Mouse (Mus musculus) left cerebral cortex, postnatal 36 days (tissue): ENCODE results near the gene Bcl9. TPM values are rescaled to one million over a fixed set of nuclear protein-coding genes. Genes with fewer than 3 reads are reported as not detected.

Experiments
- DNase-seq, 2 experiments: peaks; one replicate each; pipeline ENCODE4 v3.0.0; 2021 to 2022; ENCODE audit warnings: low spot score in 2 of 2, mixed read lengths in 1 of 2
- intact Hi-C: fragments of 180-260 bp; cut with DNase I; formaldehyde crosslinking; loops from one replicate; pipeline ENCODE4 v1.15.1; 2025
- total RNA-seq, 2 experiments: library from RNA; stranded (reverse); gene quantifications; 2 replicates each; pipeline ENCODE4 v1.2.3; 2021

Bcl9 gene
- total RNA-seq, 2 experiments from 2014 or later, result 42.2 to 53.0 TPM

DNA sequence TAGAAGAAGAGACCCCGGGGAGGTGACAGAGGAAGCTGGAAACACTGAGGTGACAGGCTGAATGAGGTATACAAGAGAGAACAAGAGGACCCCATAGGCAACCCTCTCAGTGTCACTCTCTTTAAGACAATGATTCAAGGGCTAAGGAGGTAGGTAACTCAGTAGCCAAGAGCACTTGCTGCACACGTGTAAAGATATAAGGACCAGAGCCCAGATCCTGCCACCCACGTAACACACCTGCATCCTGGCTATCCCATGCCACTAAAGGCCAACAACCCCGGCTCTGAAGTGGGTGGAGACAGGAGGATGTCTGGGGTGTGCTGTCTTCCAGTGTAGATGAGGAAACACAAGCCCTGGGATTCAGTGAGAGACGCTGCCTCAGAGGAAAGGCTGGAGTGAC lies 58.4 kb downstream of the Bcl9 start:
- no peak for DNase-seq
- intact Hi-C loops, result no loop called here

DNA sequence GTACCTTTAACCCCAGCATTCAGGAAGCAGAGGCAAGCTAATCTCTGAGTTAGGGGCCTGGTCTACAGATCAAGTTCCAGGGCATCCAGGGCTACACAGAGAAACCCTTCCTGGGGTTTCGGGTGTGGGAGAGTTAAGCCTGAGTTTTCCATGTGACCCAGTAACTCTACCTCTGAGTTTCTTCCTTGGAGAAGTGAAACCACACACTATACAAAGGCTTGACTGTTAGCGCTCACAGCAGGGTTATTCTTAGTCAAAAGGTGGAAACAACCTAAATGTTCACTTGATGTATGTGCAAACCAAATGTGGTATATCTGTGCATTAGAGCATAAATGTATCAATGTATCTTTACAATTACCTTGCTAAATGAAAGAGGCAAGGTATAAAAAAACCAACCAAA lies 59.2 kb downstream of the Bcl9 start:
- intact Hi-C loops, result no loop called here

GRCm38 (mm10) chr3:97237403-97237802 lies 60.3 kb downstream of the Bcl9 start:
- no peak for DNase-seq
- intact Hi-C loops, result no loop called here

More for the DNA sequence above, 59.2 kb downstream of the Bcl9 start:
- no peak for DNase-seq

DNA sequence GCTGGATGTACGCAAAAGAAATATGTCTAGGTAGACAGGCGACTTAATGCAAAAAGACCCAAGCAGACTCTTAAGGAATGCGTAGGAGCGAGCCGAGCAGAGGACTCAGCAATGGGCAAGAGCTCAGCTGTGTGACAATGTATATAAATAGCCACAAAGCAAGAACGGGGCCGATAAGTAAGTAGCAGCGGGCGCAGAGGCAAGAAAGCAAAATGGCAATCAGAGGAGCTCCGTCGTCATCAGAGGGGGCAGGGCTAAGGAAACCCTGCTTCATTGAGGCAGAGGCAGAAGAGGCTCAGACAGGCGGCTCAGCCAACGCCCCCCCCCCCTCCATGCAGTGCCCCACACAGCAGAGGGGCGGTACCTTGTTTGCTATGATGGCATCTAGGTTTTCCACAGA lies 62.9 kb downstream of the Bcl9 start:
- peak; percentile 43 to 51 for DNase-seq
- intact Hi-C loops, result no loop called here

GRCm38 (mm10) chr3:97232328-97232727 lies 65.4 kb downstream of the Bcl9 start:
- no peak for DNase-seq
- intact Hi-C loops, result no loop called here

DNA sequence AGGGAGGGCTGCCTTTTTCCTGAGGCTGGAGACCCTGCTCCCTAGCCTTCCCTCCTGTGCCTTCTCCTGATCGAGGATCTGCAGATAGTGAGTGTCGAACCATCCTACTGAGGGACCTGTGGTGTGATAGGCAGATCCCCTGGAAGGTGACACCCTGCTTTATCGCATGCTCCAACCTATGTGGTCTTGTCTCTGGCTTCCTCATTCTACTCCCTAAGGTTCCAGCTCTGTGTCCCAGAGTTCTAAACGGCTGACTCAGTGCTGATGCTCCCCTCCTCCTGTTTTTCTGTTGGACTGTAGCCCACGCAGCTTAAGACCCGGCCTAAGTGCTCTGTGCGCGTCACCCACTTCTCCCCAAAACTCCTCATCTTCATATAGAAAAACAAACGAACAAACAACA lies 65.9 kb downstream of the Bcl9 start:
- intact Hi-C loops, result no loop called here
- DNase-seq, result no peak

DNA sequence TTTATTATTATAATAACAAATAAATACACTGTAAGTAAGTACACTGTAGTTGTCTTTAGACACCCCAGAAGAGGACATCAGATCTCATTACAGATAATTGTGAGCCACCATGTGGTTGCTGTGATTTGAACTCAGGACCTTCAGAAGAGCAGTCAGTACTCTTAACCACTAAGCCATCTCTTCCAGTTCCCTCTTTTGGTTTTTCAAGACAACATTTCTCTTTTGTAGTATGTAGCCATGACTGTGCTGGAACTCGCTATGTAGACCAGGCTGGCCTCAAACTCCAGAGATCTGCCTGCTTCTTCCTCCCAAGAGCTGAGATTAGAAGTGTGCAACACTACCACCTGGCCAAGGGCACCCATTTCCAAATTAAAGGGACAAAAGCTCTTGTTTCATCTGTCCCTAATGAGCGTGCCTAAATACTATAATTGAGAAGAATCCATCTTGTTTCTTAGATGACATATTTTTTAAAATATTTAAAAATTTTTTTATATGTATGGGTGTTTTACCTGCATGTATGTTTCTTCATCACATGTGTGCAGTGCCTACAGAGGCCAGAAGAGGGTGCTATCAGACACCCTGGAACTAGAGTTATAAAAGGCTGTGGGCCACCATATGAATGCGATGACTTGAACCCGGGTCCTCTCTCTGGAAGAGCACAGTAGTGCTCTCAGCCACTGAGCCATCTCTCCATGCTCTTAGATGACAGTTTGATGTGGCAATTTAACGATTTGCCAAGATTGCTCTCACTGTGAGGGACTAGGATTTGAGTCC lies 66.9 kb downstream of the Bcl9 start:
- no peak for DNase-seq
- intact Hi-C loops, result no loop called here

DNA sequence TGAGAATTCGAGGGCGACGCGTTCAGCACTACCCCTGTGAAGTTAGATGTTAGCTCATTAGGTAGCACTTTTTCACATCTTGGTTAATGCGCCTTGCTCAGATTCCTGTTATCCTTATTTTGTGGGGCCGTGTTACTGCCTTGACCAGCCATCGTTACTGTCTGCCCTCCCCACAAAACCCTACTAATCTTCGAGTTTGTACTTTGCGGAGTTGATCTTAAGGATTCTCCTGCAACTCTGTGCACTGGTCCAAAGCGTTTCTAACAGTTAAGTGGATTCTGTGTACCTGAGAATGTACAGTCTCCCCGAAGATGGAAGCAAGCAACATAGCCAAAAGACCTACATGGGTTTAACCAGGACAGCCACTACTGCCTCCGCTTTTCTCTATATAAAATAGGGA lies 69.3 kb downstream of the Bcl9 start:
- DNase-seq, result no peak
- intact Hi-C loops, result loop anchor here (5.0 to 10.0 kb wide), 2 partner anchors 84 to 426 kb away; partner anchors contain the start of gene Prkab2

DNA sequence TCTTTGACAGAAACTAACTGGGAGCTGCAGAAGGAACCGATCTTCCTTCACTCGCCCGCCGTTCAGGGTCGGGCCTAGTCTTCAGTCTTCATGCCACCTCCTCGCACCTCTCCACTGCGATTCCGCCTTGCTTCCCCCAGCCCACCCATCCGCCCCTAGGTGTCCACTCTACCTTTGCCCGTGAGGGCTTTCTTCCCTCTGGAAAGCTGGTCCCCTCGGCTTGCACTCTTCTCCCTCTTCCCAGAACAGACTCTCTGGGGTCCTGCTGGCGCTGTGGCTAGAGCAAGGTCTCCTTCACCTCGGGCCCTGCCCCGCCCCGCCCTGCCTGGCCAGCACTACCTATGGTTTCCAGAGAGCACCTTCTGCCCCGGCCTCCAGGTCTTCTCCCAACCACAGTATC lies 69.7 kb downstream of the Bcl9 start:
- intact Hi-C loops, result loop anchor here (5.0 to 10.0 kb wide), 2 partner anchors 84 to 427 kb away; partner anchors contain the start of gene Prkab2
- no peak for DNase-seq

GRCm38 (mm10) chr3:97227259-97228005 lies 70.3 kb downstream of the Bcl9 start:
- peak; percentile 92 to 93 for DNase-seq
- intact Hi-C loops, result loop anchor here (1.0 to 10.0 kb wide), 3 partner anchors 70 to 427 kb away; partner anchors contain the start of genes Bcl9 and Prkab2

- intact Hi-C loops, result loop anchor here (1.0 to 10.0 kb wide), 3 partner anchors 71 to 428 kb away; partner anchors contain the start of genes Bcl9 and Prkab2
- no peak for DNase-seq
Measured at GRCm38 (mm10) chr3:97226719-97227118, 71.0 kb downstream of the Bcl9 start.

- intact Hi-C loops, result loop anchor here (5.0 to 10.0 kb wide), 2 partner anchors 87 to 430 kb away; partner anchors contain the start of gene Prkab2
- DNase-seq, result no peak
Measured at GRCm38 (mm10) chr3:97225231-97225630, 72.5 kb downstream of the Bcl9 start.

DNA sequence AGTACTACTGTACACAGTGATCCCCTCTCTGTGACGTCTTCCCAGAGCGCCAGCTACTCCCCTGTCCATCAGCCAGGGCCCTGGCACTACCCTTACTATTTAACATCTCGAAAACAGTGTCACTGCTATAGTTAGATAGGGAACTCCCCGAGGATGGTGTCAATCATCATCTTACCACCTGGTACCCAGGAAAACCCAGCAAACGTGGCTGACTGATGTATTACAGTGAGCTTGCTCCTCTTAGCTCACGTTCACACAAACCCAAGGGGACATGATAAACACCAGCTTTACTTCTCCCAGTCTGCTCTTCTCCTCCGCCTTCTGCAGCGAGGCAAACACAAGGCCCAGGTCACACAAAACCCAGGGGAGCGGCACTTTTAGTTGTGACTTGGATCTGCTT lies 74.5 kb downstream of the Bcl9 start:
- DNase-seq, result no peak
- intact Hi-C loops, result loop anchor here (10.0 kb wide), 1 partner anchor 432 kb away; the partner anchor contains the start of gene Prkab2

GRCm38 (mm10) chr3:97215526-97215925 lies 82.2 kb downstream of the Bcl9 start:
- no peak for DNase-seq
- intact Hi-C loops, result no loop called here

GRCm38 (mm10) chr3:97214439-97214838 lies 83.3 kb downstream of the Bcl9 start:
- intact Hi-C loops, result no loop called here
- DNase-seq, result no peak

DNA sequence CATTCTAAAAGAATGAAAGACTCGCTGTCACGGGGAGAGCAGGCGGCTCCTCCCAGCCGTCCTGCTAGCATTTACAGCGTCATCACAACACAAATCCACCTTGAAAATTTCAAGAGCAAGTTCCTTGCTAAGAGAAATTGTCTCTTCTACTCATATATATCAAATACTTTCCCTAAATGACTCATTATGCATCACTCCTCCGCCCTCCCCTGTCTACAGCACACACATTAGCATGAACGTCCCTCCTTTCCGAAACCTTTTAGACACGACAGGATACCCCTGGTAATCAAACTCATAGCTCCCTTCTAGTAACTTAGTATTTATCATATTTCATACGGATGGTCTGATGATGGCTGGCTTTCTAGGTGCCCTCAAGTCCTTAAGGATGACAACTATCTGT lies 83.8 kb downstream of the Bcl9 start:
- no peak for DNase-seq
- intact Hi-C loops, result no loop called here

DNA sequence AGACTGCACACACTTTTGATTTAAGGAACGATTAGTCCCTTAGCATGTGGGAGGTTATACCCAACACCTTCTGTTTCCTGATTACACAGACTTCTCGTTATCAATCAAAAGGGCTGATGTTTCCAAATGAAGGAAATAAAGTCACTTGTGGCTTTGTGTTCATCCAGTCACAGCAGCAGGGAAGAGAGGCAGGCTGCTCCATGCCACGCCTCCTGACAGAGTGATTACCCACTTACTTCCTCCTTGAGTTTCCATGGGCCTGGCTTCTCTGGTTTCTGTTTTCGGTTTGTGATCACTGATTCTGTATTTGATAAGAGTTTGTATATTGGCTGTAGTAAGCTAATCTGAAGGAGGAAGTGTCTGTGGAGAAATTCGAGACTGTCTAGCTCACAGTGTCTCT lies 86.5 kb downstream of the Bcl9 start:
- intact Hi-C loops, result no loop called here
- no peak for DNase-seq

DNA sequence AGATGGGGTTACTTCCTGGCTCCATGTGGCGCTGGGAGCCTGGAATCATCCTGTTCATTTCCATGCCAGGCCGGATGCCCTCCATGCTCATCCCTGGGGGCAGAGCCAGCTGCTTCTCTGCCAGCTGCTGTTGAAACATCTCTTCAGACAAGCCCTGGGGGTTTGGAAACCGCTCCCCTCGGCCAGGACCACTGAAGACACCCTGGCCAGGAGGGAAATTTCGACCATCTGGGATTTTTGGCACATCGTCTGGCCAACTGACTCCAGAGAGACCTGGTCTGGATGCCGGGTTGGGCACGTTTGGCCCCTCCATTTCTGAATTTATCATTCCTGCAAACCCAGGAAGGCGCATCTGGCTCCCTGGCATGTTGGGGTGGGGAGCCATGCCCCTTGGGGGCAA lies 88.4 kb downstream of the Bcl9 start:
- intact Hi-C loops, result no loop called here
- no peak for DNase-seq

- DNase-seq, result no peak
- intact Hi-C loops, result no loop called here
Measured at GRCm38 (mm10) chr3:97206521-97206920, 91.2 kb downstream of the Bcl9 start.

- intact Hi-C loops, result loop anchor here (2.0 kb wide), 1 partner anchor 135 kb away; no protein-coding TSS in a partner anchor
- no peak for DNase-seq
Measured at GRCm38 (mm10) chr3:97203880-97204279, 93.8 kb downstream of the Bcl9 start.
